Mouse (Mus musculus): ENCODE measurements around the gene Gm16381.
"Not testable (repeated sequence)": the region's sequence is repeated elsewhere in the genome, so short reads cannot be mapped to it uniquely, and the experiment has no call there.

Gene Gm16381

GRCm38 (mm10) chr12:87644520-87644919, at the start of gene Gm16381:
Gene Gm16381, minus strand, starts transcription at chr12:87644620.
- DNase-seq (ENCODE audit: low spot score in 2 of 2) = not testable (repeated sequence)

GRCm38 (mm10) chr12:87652916-87653703, 8.7 kb upstream of the Gm16381 start:
- DNase-seq (ENCODE audit: low spot score in 2 of 2) = not testable (repeated sequence)

- DNase-seq (ENCODE audit: low spot score in 2 of 2) = not testable (repeated sequence)
Observed at GRCm38 (mm10) chr12:87618569-87618968, 25.9 kb downstream of the Gm16381 start, which contains the start of gene Gm4027. Gene Gm4027, plus strand, starts transcription at chr12:87618869.

GRCm38 (mm10) chr12:87602388-87602787, 42.0 kb downstream of the Gm16381 start, which contains the start of gene Oog1:
Gene Oog1, plus strand, starts transcription at chr12:87602688.
- not testable (repeated sequence) for DNase-seq (ENCODE audit: low spot score in 2 of 2)

GRCm38 (mm10) chr12:87601388-87601787, 43.0 kb downstream of the Gm16381 start:
- DNase-seq (ENCODE audit: low spot score in 2 of 2) = not testable (repeated sequence)
